Mouse (Mus musculus) thymus, postnatal 14 days (tissue): ENCODE measurements around the gene Slc25a45.
"Not testable (repeated sequence)": the region's sequence is repeated elsewhere in the genome, so short reads cannot be mapped to it uniquely, and the experiment has no call there.

ENCODE experiments used
- DNase-seq: peaks from one replicate; pipeline ENCODE4 v3.0.0; 2021

Gene Slc25a45

GRCm38 (mm10) chr19:5862335-5863085 is 15.1 kb upstream of the Slc25a45 start:
- DNase-seq: no peak

- DNase-seq: no peak
Observed at GRCm38 (mm10) chr19:5863776-5864175, 13.8 kb upstream of the Slc25a45 start.

- DNase-seq: no peak
Observed at GRCm38 (mm10) chr19:5864710-5865398, 12.8 kb upstream of the Slc25a45 start.

GRCm38 (mm10) chr19:5868096-5868495 is 9.5 kb upstream of the Slc25a45 start:
- no peak for DNase-seq

DNA sequence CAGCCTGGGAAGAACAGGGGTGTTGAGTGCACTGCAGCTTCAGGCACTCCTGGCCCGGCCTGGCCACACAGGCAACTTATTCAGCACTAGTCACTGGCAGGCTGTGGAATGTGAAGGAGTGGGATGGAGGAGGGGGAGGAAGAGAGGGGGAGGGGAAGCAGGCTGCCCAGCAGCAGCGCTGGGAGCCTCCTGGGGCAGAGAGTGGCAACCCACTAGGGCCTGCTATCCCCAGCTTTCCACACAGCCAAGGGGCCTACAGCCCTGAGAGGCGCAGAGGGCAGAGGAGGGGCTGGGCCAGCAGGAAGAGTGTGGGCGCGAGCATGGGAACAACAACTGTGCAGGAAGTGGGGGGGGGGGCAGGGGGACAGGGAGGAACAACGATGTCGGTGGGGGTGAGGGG is 6.3 kb upstream of the Slc25a45 start:
- peak; percentile 83 for DNase-seq

DNA sequence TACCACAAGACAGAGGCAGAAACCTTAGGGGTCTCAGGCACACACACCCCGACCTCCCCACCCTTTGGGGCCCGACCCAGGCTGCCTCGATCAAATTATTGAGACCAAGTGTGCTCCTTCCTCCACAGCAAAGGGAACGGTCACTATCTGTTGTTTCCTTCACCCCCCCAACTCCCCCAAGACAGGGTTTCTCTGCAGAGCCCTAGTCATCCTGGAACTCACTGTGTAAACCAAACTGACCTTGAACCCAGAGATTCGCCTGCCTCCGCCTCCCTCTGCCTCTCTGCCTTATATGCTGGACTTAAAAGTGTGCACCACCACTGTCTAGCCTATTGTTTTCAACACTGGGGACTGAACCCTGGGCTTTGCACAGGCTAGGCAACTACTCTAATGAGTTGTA is 5.9 kb upstream of the Slc25a45 start:
- no peak for DNase-seq

- DNase-seq: peak; percentile 57
Observed at GRCm38 (mm10) chr19:5872528-5872927, 5.1 kb upstream of the Slc25a45 start.

GRCm38 (mm10) chr19:5872931-5873556 is 4.6 kb upstream of the Slc25a45 start:
- DNase-seq: peak; percentile 47

DNA sequence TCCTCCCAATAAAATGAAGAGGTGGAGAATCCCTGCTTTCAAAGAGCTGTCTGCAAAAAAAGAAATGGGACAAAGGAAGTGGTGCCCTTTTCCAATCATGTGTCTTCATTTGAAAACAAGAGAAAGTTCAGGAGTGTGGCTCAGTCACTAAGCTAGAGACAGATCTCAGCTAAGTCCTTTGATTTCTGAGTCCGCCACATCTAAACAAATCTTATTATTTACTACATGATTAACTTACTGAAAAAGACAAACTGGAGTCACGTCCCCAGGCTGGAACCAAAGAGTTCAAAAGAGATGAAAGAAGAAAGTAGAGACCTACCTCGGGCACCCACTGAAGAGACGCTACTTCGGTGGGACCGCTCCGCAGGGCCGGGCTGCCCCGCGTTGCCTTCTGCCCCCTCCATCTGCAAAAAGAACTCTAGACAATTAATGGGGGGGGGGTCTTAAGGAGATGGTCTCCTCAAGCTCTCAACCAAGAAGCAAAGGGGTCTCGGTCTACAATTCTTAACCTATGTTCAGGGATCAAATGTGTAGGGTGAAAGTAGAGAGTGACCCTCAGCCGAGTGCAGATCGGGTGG is 3.1 kb upstream of the Slc25a45 start:
- DNase-seq: no peak

DNA sequence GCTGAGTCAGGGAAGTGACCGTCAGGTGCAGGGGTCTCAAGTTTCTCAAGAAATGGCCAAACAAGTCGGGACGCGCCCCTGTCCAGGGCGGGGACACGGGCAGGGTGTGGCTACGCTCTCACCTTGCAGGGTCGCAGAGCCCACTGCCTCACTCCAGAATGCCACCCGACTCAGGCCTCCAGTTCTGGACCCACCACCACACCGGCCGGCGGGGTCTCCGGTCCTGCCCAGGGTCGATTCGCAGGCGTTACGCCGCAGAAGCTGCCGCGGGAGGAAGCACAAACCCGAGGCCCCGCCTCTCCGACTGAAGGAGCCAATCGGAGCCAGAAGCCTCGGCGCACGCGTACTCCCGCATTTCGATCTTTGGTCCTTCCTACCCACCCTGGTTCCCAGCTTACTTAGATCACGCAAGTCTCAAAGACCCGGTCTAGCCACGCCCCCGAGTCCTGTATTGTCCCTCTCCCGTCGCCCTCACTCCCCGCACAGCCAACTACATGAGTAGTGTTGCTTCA is 2.6 kb upstream of the Slc25a45 start, which contains the start of gene Frmd8:
TSS of gene Frmd8 (minus strand) at position 306 of the 512 bp plus-strand sequence.
- peak; percentile 97 for DNase-seq

DNA sequence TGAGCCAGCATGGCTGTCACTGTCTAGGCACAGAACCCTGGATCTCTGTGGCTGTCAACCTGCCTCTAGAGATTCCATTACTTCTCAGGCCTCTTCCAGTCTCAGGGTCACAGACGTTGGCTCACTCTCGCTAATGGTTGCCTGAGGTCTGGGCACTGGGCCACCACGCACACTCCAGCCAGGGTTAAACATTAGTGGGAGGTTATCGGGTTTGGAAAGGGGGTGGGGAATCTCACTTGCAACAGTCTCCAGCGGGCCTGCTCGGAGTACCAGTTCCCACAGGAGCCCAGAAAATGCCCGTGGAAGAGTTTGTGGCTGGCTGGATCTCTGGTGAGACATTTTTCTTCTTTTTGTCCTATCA is 734 bp downstream of the Slc25a45 start:
- no peak for DNase-seq

- no peak for DNase-seq
Observed at GRCm38 (mm10) chr19:5878916-5879315, 1.3 kb downstream of the Slc25a45 start.

GRCm38 (mm10) chr19:5879735-5880134 is 2.1 kb downstream of the Slc25a45 start:
- DNase-seq: no peak

DNA sequence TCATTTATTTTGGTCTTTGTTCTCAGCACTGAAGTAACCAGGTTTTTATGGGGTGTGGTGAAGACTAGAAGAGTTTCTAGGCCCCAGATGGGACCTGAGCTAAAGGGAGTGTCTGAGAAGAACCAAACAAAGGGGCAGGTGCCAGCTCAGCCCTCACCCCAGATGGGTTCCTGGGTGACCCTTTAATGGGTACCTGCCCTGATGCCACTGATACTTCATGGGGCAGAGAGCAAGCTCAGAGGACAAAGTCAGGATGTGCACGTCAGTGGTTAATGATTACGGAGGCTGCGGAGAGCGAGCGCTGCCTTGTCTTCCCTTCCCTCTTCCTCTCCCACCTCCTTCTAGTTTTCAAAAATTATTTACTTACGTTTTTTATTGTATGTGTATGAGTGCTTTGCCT is 3.5 kb downstream of the Slc25a45 start:
- DNase-seq: no peak

DNA sequence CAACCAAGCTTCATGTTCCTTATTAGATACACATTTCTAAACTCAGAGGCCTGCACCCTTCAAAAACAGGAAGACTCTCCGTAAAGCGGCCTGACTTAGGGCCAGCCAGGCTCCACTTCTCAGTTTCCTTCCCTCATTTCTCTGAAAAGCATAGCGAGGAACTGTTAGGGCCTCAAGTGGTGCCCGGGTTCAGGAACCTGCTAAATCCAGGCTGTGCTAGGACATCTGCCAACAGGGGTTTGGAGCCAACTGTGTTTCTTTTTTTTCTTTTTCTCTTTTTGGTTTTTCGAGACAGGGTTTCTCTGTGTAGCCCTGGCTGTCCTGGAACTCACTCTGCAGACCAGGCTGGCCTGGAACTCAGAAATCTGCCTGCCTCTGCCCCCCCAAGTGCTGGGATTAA is 4.5 kb downstream of the Slc25a45 start:
- not testable (repeated sequence) for DNase-seq

GRCm38 (mm10) chr19:5883935-5884334 is 6.3 kb downstream of the Slc25a45 start:
- no peak for DNase-seq

GRCm38 (mm10) chr19:5885838-5886237 is 8.2 kb downstream of the Slc25a45 start:
- DNase-seq: peak; percentile 32

DNA sequence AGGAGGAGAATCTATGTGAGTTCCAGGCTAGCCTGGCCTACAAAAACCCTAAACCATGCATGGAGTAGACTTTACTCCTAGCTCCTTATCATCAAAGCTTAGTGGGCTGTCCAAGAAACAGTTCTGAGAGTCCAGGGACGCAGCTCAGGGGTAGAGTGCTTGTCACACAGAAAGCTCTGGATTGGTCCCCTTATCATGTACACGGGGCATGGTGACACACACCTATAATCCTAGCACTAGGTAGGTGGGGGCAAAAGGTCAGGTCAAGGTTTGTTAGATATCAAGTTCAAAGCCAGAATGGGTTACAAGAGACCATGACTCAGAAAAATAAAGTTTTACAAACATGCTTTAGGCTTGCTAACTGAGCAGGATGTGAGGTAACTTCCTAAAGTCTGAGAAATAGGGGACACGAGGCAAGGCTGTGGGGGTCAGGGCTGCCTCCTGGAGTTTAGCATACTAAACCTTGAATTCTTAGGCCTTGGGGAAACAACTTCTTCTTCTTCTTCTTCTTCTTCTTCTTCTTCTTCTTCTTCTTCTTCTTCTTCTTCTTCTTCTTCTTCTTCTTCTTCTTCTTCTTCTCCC is 9.7 kb downstream of the Slc25a45 start:
- DNase-seq: no peak

DNA sequence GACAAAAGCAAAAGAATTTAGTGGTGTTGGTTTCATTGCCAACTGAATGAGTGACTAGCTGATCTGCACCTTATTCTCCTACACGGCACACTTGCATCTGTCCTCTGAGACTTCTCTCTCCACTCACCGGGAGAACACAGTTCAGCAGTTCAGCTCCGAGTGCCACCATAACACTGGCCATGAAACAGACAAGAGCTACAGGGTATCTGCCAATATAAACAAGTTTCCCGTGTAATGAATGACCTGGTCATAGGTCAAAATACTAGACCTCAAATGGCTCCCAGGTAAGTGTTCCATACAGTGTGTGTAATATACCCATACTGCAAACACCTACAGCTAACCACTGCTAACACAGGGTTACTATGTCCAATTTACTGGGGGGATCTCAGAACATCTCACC is 11.6 kb downstream of the Slc25a45 start:
- DNase-seq: no peak

GRCm38 (mm10) chr19:5891521-5892258 is 14.1 kb downstream of the Slc25a45 start:
- no peak for DNase-seq

DNA sequence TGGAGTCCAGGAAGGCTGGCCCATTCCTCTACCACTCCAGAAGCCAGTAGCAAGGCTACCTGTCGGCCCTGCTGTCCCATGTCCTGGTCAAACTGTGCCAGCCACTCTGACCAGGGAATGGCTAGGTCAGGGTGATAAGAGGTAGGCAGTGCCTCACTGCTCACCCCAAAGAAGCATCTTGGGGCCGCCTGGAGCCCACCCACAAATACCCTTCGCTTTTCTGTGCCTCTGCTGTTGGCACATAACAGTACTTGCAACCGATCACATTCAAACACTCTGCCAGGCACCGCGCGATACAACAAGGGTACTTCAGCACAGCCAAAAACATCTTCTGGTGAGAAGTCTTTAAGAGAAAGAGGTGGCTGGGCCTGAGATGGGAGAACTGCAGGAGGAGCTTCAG is 14.7 kb downstream of the Slc25a45 start:
- DNase-seq: no peak

DNA sequence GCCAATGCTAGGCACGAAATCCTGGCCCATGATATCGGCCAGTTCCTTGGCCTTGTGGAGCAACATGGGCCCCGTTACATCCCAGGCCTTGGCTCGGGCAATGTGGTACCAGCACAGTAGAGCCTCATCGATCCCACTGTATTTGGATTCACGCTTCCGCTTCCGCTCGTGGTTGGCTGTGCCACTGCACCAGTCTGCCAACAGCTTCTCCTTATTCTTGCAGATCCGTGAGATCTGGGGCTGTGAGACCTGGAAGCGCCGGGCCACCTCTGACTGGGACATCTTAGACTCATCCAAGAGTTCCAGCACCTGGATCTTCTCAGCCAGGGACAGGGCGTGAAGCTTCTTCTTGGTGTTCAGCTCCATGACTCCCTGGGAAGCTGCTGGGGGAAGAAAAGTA is 15.1 kb downstream of the Slc25a45 start:
- DNase-seq: no peak
